Mouse (Mus musculus) cerebellum, adult 2 months (tissue): ENCODE results near the gene Zfp62. TPM values are rescaled to one million over a fixed set of nuclear protein-coding genes. Genes with fewer than 3 reads are reported as not detected.

ENCODE experiments used
- DNase-seq, 2 experiments: peaks; one replicate each; pipeline ENCODE4 v3.0.0; 2021
- H3K27ac ChIP-seq: fragments of 200-500 bp; 2 replicates; pipeline ENCODE4 v1.5.1; 2012; ENCODE audit warnings: low read length, control low read depth, inconsistent platforms; ENCODE audit not compliant: insufficient read depth
- H3K27me3 ChIP-seq: fragments of 200-500 bp; 2 replicates; pipeline ENCODE4 v1.6.1; 2012; ENCODE audit warnings: inconsistent platforms, mild to moderate bottlenecking, low read length, moderate library complexity; ENCODE audit not compliant: control insufficient read depth, insufficient read depth
- H3K4me1 ChIP-seq: fragments of 200-500 bp; 2 replicates; pipeline ENCODE4 v1.6.1; 2011; ENCODE audit warnings: low read length; ENCODE audit not compliant: control insufficient read depth, insufficient read depth
- H3K4me3 ChIP-seq: fragments of 200-500 bp; replicated peaks from 2 replicates; pipeline ENCODE3; 2011; ENCODE audit warnings: mild to moderate bottlenecking, low read depth, low read length, control low read depth; ENCODE audit not compliant: insufficient read depth
- CTCF ChIP-seq: fragments of 200-500 bp; IDR thresholded peaks from 2 replicates; pipeline ENCODE4 v1.5.1; 2011; ENCODE audit warnings: low read depth, mild to moderate bottlenecking, control low read depth, low read length, moderate library complexity, borderline replicate concordance; ENCODE audit not compliant: insufficient read depth
- POLR2A ChIP-seq: fragments of 200-500 bp; IDR thresholded peaks from 2 replicates; pipeline ENCODE4 v1.6.1; 2011; ENCODE audit warnings: low read length, control low read depth, borderline replicate concordance; ENCODE audit not compliant: insufficient read depth
- WGBS: fragments of 180-500 bp; shearing (Covaris S2); methylation state at CpG from one replicate; pipeline ENCODE4 v1.1.7; 2018; 5-methylcytosine and 5-hydroxymethylcytosine counted together
- polyA plus RNA-seq: library from polyadenylated mRNA; depleted of rRNA; stranded (reverse); fragments of >200 nt; gene quantifications from 2 replicates; pipeline ENCODE4 v1.2.3, GENCODE M21; 2012; rRNA removed

The Zfp62 gene
- polyA plus RNA-seq, 1 experiment = 22.6 TPM

DNA sequence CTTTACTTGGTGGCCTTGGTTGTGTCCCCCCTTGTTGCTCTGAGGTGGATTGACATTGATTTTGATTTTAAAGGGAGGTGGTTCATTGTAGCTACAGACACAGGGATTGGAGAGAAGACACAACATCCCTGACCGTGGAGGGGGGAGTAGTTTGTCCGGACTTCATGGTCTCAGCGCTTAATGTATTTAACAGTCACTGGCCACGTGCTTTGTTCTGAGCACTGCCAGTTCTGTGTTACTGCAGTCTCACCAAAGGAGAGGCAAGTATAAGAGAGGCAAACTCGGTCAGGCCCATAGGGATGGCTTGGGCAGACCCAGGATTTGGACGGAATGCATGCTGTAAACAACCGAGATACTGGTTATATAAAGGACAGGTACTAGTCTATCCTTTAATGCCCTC is 61.0 kb downstream of the Zfp62 start:
- H3K4me1 ChIP-seq = 0 out of 2 replicates have a peak, but pooled peaks cover 5% of the 10 kb centered on the region
- H3K27ac ChIP-seq = no peak overlapping the region
- no peak for TF ChIP-seq POLR2A
- TF ChIP-seq CTCF = no peak
- 89% methylated on average over 7 of the region's 7 CpGs for WGBS
- no peaks in the 10 kb centered on the region for H3K27me3 ChIP-seq
- H3K4me3 ChIP-seq = no peak overlapping the region
- DNase-seq = no peak

DNA sequence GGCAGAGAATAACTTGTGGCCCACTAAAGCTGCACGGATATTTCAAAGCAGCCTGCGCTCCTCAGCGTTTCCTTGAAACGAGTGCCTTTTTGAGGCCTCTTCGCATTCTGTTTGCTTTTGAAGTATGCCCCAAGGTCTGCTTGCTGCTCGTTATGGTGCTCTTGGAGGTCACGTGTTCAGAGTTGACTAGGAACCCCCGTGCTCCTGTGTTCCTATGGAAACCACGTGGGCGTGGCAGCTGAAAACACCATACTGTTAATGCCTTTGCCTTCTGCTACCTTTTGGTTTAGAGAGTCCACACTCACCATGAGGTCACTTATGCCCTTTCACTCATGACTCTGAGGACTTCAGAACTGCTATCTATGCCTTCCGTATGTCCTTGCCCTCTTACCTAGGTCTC is 61.5 kb downstream of the Zfp62 start:
- 78% methylated on average over 11 of the region's 11 CpGs for WGBS
- H3K4me3 ChIP-seq = no peak overlapping the region
- H3K4me1 ChIP-seq = 0 out of 2 replicates have a peak, but pooled peaks cover 5% of the 10 kb centered on the region
- H3K27me3 ChIP-seq = no peaks in the 10 kb centered on the region
- no peak overlapping the region for H3K27ac ChIP-seq
- TF ChIP-seq POLR2A (no peak), CTCF (no peak)
- no peak for DNase-seq

DNA sequence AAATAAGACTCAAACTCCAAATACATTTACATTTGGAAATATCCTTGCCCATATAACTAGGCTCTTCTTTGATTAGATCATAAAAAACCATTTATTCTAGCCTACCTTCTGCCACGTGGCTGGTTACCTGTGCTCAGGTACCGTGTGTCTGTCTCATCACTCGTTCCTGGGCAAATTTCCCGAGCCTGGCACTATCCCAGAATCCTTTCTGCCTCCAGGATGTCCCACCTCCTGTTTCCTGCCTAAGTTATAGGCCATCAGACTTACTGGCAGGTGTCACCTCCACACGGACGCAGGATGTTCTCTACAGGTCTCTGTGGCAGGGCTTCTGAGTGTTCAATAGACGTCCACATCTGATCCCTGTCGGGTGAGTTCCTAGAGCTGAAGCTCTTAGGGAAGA is 62.0 kb downstream of the Zfp62 start:
- DNase-seq = no peak
- WGBS = 37% methylated on average over 8 of the region's 8 CpGs
- Histone ChIP-seq H3K27ac (no peak overlapping the region), H3K4me1 (0 out of 2 replicates have a peak, but pooled peaks cover 5% of the 10 kb centered on the region), H3K27me3 (no peaks in the 10 kb centered on the region), H3K4me3 (no peak overlapping the region)
- TF ChIP-seq POLR2A = no peak
- no peak for TF ChIP-seq CTCF

DNA sequence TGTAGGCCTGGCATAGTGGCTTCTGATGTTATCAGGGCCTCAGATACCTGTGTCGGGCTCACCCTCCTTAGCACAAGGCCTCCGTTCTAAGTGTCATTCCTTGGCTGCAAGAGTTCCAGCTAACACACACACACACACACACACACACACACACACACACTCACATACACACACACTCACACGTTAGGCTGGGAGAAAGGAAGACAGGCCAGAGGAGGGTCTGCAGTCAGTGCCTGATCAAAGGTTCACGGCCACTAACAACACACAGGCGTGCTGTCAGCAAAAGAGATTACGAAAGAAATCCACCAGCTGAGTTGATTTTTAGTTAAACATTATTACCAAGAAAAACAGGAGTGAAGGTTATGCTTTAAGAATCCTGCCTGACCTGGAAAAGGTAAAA is 63.6 kb downstream of the Zfp62 start:
- DNase-seq = no peak
- TF ChIP-seq CTCF (no peak), POLR2A (no peak)
- H3K27me3 ChIP-seq = no peaks in the 10 kb centered on the region
- 85% methylated on average over 6 of the region's 6 CpGs for WGBS
- H3K4me3 ChIP-seq = no peak overlapping the region
- no peak overlapping the region for H3K27ac ChIP-seq
- 0 out of 2 replicates have a peak, but pooled peaks cover 5% of the 10 kb centered on the region for H3K4me1 ChIP-seq

DNA sequence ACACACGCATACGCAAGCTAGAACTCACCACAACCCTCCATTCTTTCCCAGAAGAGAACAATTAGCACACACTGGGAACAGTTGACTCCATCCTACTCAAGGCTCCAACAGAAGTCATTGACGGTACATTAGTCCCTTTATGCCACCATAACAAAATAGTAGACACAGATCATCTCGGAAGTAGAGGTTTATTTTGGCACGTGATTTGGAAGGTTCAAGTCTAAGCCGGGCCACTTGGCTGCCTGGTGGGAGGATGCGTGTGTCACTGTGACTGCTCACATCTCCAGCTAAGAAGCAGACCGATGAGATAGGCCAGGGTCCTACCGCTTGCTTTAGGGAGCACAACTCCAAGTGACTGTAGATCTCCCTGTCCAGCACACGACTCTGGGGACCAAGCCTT is 64.2 kb downstream of the Zfp62 start:
- H3K27me3 ChIP-seq = no peaks in the 10 kb centered on the region
- no peak for DNase-seq
- H3K4me1 ChIP-seq = 0 out of 2 replicates have a peak, but pooled peaks cover 3% of the 10 kb centered on the region
- 36% methylated on average over 10 of the region's 10 CpGs for WGBS
- H3K4me3 ChIP-seq = no peak overlapping the region
- no peak for TF ChIP-seq CTCF
- TF ChIP-seq POLR2A = no peak
- no peak overlapping the region for H3K27ac ChIP-seq

DNA sequence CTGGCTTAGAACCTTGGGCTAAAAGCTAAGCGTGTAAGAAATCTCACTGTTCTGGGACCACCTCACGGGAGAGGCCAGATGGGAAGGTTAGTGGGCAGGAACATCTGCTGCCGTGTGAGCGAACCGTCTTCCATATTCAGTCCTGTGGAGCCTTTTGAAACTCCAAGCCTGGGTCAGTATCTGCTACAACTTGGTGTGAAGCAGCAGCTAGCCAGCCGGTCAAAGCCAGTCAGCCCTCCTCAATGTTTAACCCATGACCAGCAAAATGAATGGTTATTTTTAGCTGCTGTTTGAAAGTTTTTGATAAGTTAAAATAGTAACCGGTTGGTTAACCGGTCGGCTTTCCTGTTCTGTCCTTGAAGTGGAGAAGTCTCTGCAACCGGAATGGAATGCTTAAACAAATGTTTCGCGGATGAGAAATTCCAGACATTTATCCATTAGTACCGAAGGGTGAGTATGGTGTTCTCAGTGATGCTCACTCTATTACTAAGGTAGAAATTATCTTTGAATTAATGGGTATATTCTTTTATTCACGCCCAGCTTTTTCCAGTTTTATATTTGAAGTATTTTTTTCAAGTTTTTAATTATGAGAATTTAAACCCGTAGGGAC is 65.0 kb downstream of the Zfp62 start:
- WGBS = 45% methylated on average over 15 of the region's 15 CpGs
- Histone ChIP-seq H3K4me1 (no peaks in the 10 kb centered on the region), H3K4me3 (no peak overlapping the region), H3K27ac (no peak overlapping the region), H3K27me3 (no peaks in the 10 kb centered on the region)
- no peak for TF ChIP-seq CTCF
- TF ChIP-seq POLR2A = no peak
- DNase-seq = no peak

Other genes starting within 250 kb of the Zfp62 start
- 0.03 and 0.08 TPM in 2 replicates for gene Olfr56, start 224.4 kb upstream of the Zfp62 start, polyA plus RNA-seq
- gene 9930111J21Rik1, start 223.9 kb upstream of the Zfp62 start, polyA plus RNA-seq = 0.38 and 0.59 TPM in 2 replicates
- 0.05 and 0.10 TPM in 2 replicates for gene Gm12185, start 211.1 kb upstream of the Zfp62 start, polyA plus RNA-seq
- 0.87 and 1.2 TPM in 2 replicates for gene Tgtp1, start 209.1 kb upstream of the Zfp62 start, polyA plus RNA-seq
- 0.88 and 1.00 TPM in 2 replicates for gene 9930111J21Rik2, start 152.1 kb upstream of the Zfp62 start, polyA plus RNA-seq
- gene Tgtp2, start 139.1 kb upstream of the Zfp62 start, polyA plus RNA-seq = 1.4 and 2.3 TPM in 2 replicates
- 1.6 TPM in 2 replicates for gene Ifi47, start 126.7 kb upstream of the Zfp62 start, polyA plus RNA-seq
- gene Olfr1396, start 88.4 kb upstream of the Zfp62 start, polyA plus RNA-seq = not detected in 2 replicates
- 0.11 TPM in 1 of 2 replicates, not detected in the other for gene Olfr1395, start 61.0 kb upstream of the Zfp62 start, polyA plus RNA-seq
- not detected in 2 replicates for gene Olfr1394, start 48.9 kb upstream of the Zfp62 start, polyA plus RNA-seq
- gene Btnl9, start 16.1 kb upstream of the Zfp62 start, polyA plus RNA-seq = 0.11 TPM in 1 of 2 replicates, not detected in the other
- gene Mgat1, start 40.9 kb downstream of the Zfp62 start, polyA plus RNA-seq = 56.4 and 61.2 TPM in 2 replicates
- 0.08 TPM in 1 of 2 replicates, not detected in the other for gene Olfr1393, start 75.0 kb downstream of the Zfp62 start, polyA plus RNA-seq
- 0.08 and 0.15 TPM in 2 replicates for gene Olfr1392, start 82.0 kb downstream of the Zfp62 start, polyA plus RNA-seq
- gene Olfr10, start 101.4 kb downstream of the Zfp62 start, polyA plus RNA-seq = not detected in 2 replicates
- gene Olfr1391, start 119.5 kb downstream of the Zfp62 start, polyA plus RNA-seq = not detected in 2 replicates
- not detected in 2 replicates for gene Olfr1390, start 131.9 kb downstream of the Zfp62 start, polyA plus RNA-seq
- gene Olfr1389, start 219.8 kb downstream of the Zfp62 start, polyA plus RNA-seq = not detected in 2 replicates
- 0.11 and 0.25 TPM in 2 replicates for gene Olfr1388, start 233.3 kb downstream of the Zfp62 start, polyA plus RNA-seq